Mouse (Mus musculus) midbrain, embryonic 10.5 days (tissue): ENCODE measurements around the gene Ablim1. TPM values are rescaled to one million over a fixed set of nuclear protein-coding genes. Genes with fewer than 3 reads are reported as not detected.

ENCODE experiments used
- DNase-seq: peaks from one replicate; pipeline ENCODE4 v3.0.0-alpha.2; 2017; ENCODE audit warnings: low spot score
- H3K27ac ChIP-seq: fragments of 300-500 bp; sonication (generic); replicated peaks from 2 replicates; pipeline ENCODE4 v1.5.1; 2016; ENCODE audit warnings: mild to moderate bottlenecking
- H3K27me3 ChIP-seq: fragments of 300-500 bp; sonication (generic); 2 replicates; pipeline ENCODE4 v1.6.1; 2016; ENCODE audit warnings: low read depth, mild to moderate bottlenecking; ENCODE audit not compliant: poor library complexity, severe bottlenecking
- H3K36me3 ChIP-seq: fragments of 300-500 bp; sonication (generic); 2 replicates; pipeline ENCODE4 v1.6.1; 2016; ENCODE audit warnings: mild to moderate bottlenecking, moderate library complexity
- H3K4me1 ChIP-seq: fragments of 300-500 bp; sonication (generic); 2 replicates; pipeline ENCODE4 v1.6.1; 2016
- H3K4me3 ChIP-seq: fragments of 300-500 bp; sonication (generic); 2 replicates; pipeline ENCODE4 v1.5.1; 2016; ENCODE audit warnings: mild to moderate bottlenecking, moderate library complexity
- H3K9me3 ChIP-seq: fragments of 300-500 bp; sonication (generic); replicated peaks from 2 replicates; pipeline ENCODE4 v1.6.1; 2016; ENCODE audit warnings: mild to moderate bottlenecking
- WGBS: fragments of 180-500 bp; shearing (Covaris S2); methylation state at CpG from one replicate; pipeline ENCODE4 v1.1.7; 2016; 5-methylcytosine and 5-hydroxymethylcytosine counted together
- polyA plus RNA-seq: library from polyadenylated mRNA; unstranded; fragments of >200 nt; fragmentation: Nextera tagmentation; extraction: Ambion mirVana; gene quantifications from 2 replicates; pipeline ENCODE4 v1.2.1, GENCODE M21; 2016

The Ablim1 gene
- polyA plus RNA-seq, 1 experiment from 2014 or later = 17.8 TPM

DNA sequence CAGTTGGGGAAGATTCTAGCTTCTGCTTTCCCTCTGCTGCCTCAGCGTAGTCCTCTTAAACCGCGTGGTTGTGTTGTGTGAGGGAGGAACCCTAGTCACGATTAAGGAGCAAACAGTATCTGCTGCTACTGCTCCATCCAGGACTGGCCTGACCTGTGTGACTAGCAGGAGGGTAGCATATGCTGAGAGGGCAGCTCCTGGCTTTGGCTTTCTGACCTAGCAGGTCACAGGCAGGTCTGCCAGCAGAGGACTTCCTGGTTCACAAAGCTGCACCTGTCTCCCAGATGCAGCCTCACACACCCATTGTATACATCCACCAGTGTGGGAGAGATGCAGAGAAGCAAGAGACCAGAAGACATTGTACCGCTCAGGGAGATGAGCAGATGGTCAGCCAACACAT is 116.7 kb downstream of the Ablim1 start:
- peak overlapping the region; percentile 61 for H3K27ac ChIP-seq

GRCm38 (mm10) chr19:57197043-57197817 is 117.5 kb downstream of the Ablim1 start:
- WGBS = 3% methylated on average over 37 of the region's 37 CpGs
- peak overlapping the region; percentile 61 for H3K4me3 ChIP-seq
- peak; percentile 59 for DNase-seq
- H3K27me3 ChIP-seq = peaks cover 43% of the 10 kb centered on the region
- H3K27ac ChIP-seq = peak overlapping the region; percentile 70
- H3K9me3 ChIP-seq = no peaks in the 10 kb centered on the region
- peaks cover 49% of the 10 kb centered on the region for H3K4me1 ChIP-seq
- no peaks in the 10 kb centered on the region for H3K36me3 ChIP-seq

More for the DNA sequence above, 116.7 kb downstream of the Ablim1 start:
- Histone ChIP-seq H3K27me3 (peaks cover 43% of the 10 kb centered on the region), H3K4me1 (peaks cover 49% of the 10 kb centered on the region), H3K36me3 (no peaks in the 10 kb centered on the region), H3K9me3 (no peaks in the 10 kb centered on the region), H3K4me3 (no peak overlapping the region)
- WGBS = 58% methylated on average over 5 of the region's 5 CpGs
- DNase-seq = no peak

DNA sequence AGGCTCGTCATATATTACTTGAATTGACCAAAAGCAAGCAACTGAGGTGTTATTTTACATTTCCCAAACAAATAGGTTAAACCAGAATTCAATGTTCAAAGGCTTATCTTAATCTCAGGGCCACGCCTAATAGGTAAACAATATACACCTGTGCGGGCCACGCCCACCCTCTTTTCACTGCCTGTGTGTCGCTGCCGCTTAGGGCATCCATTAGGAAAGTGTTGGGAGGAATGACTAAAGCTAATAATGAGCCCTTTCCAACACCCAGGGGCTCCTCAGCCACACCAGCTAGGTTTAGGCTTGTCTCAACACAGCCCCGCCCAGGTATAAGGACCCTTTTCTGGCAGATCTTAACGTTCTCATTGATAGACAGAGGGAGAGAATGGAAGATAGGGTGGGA is 118.1 kb downstream of the Ablim1 start:
- peaks cover 49% of the 10 kb centered on the region for H3K4me1 ChIP-seq
- WGBS = 48% methylated on average over 8 of the region's 8 CpGs
- no peak for DNase-seq
- peaks cover 43% of the 10 kb centered on the region for H3K27me3 ChIP-seq
- H3K27ac ChIP-seq = no peak overlapping the region
- H3K36me3 ChIP-seq = no peaks in the 10 kb centered on the region
- no peaks in the 10 kb centered on the region for H3K9me3 ChIP-seq
- H3K4me3 ChIP-seq = peak overlapping the region; percentile 61

GRCm38 (mm10) chr19:57195169-57195930 is 119.4 kb downstream of the Ablim1 start:
- H3K4me1 ChIP-seq = peaks cover 42% of the 10 kb centered on the region
- peaks cover 43% of the 10 kb centered on the region for H3K27me3 ChIP-seq
- WGBS = 89% methylated on average over 11 of the region's 11 CpGs
- no peak overlapping the region for H3K27ac ChIP-seq
- H3K36me3 ChIP-seq = no peaks in the 10 kb centered on the region
- no peak overlapping the region for H3K4me3 ChIP-seq
- H3K9me3 ChIP-seq = no peaks in the 10 kb centered on the region
- no peak for DNase-seq

- H3K27me3 ChIP-seq = peaks cover 42% of the 10 kb centered on the region
- H3K36me3 ChIP-seq = no peaks in the 10 kb centered on the region
- peaks cover 28% of the 10 kb centered on the region for H3K4me1 ChIP-seq
- H3K4me3 ChIP-seq = no peak overlapping the region
- H3K27ac ChIP-seq = no peak overlapping the region
- WGBS = 90% methylated on average over 6 of the region's 6 CpGs
- no peaks in the 10 kb centered on the region for H3K9me3 ChIP-seq
- DNase-seq = peak; percentile 26
Measured at GRCm38 (mm10) chr19:57193958-57194357, 120.8 kb downstream of the Ablim1 start.

DNA sequence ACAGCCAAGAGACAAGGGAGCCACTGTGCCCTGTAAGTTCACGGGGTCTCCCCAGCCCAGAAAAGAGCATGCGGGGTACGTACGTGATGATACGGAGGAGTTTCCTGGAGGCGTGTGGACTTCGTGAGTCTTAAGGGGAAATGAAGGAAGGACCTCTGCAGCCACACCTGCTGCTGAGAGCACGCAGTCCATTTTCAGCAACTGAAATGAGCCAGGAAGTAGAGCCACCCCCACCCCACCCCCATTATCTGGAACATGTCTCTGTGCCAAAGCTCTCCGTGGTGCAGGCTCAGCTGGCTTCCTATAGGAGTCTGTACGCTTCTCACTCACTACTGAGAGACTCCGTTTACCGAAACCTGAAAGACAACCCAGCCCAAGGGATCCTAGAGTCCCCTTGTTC is 121.3 kb downstream of the Ablim1 start:
- H3K27ac ChIP-seq = no peak overlapping the region
- H3K4me1 ChIP-seq = peaks cover 23% of the 10 kb centered on the region
- H3K4me3 ChIP-seq = no peak overlapping the region
- H3K9me3 ChIP-seq = no peaks in the 10 kb centered on the region
- 94% methylated on average over 12 of the region's 12 CpGs for WGBS
- peaks cover 37% of the 10 kb centered on the region for H3K27me3 ChIP-seq
- no peaks in the 10 kb centered on the region for H3K36me3 ChIP-seq
- no peak for DNase-seq

DNA sequence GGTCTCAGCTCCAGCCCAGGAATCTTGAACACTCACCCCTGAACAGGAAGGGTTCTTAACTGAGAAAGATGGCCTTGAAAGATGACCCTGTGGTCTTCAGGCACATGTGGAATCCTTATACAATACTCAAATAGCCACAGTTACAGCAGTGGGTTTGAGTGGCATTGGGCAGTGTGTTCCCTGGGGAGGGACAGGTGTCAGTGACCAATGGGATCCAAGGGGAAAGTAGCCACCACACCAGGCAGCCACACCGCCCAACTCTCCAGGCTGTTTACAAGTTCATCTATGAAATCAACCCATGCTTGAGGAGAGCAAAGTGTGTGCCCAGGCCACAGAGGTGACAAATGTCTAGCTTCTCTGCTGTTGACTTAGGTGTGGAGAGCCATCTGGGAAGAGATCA is 123.6 kb downstream of the Ablim1 start:
- peaks cover 17% of the 10 kb centered on the region for H3K27me3 ChIP-seq
- H3K36me3 ChIP-seq = no peaks in the 10 kb centered on the region
- peaks cover 1% of the 10 kb centered on the region; the same call in 1 of the 2 replicates for H3K4me1 ChIP-seq
- H3K27ac ChIP-seq = no peak overlapping the region
- WGBS = 84% methylated on average over 1 of the region's 1 CpGs
- H3K4me3 ChIP-seq = no peak overlapping the region
- DNase-seq = no peak
- H3K9me3 ChIP-seq = no peaks in the 10 kb centered on the region

GRCm38 (mm10) chr19:57189427-57189826 is 125.3 kb downstream of the Ablim1 start:
- no peak for DNase-seq
- H3K27me3 ChIP-seq = no peaks in the 10 kb centered on the region
- no peaks in the 10 kb centered on the region for H3K9me3 ChIP-seq
- H3K4me3 ChIP-seq = no peak overlapping the region
- WGBS = 88% methylated on average over 5 of the region's 5 CpGs
- no peak overlapping the region for H3K27ac ChIP-seq
- no peaks in the 10 kb centered on the region for H3K36me3 ChIP-seq
- H3K4me1 ChIP-seq = no peaks in the 10 kb centered on the region

GRCm38 (mm10) chr19:57188553-57188952 is 126.2 kb downstream of the Ablim1 start:
- WGBS = 86% methylated on average over 4 of the region's 4 CpGs
- Histone ChIP-seq H3K27ac (no peak overlapping the region), H3K27me3 (no peaks in the 10 kb centered on the region), H3K4me3 (no peak overlapping the region), H3K36me3 (no peaks in the 10 kb centered on the region), H3K4me1 (no peaks in the 10 kb centered on the region), H3K9me3 (no peaks in the 10 kb centered on the region)
- DNase-seq = no peak

DNA sequence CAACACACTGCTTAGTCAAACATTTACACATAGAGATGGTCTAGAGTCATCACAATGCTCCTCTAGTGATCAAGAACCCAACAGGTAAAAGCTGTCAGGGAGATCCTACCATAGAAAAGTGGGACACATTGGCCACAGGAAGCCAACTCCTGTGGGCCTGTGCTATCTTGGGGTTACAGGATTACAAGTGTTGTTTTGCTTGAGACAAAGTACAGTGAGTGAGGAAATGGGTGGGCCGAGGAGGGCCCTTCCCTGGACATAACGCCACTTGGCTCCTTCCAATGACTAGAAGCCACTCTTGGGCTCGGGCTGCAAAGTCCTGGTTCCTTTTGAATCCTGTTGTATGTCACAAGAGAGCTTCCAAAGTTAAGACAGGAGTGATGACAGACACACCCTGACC is 129.7 kb downstream of the Ablim1 start:
- no peak for DNase-seq
- Histone ChIP-seq H3K4me3 (no peak overlapping the region), H3K4me1 (no peaks in the 10 kb centered on the region), H3K9me3 (no peaks in the 10 kb centered on the region), H3K27me3 (no peaks in the 10 kb centered on the region), H3K36me3 (no peaks in the 10 kb centered on the region), H3K27ac (no peak overlapping the region)
- 91% methylated on average over 3 of the region's 3 CpGs for WGBS

DNA sequence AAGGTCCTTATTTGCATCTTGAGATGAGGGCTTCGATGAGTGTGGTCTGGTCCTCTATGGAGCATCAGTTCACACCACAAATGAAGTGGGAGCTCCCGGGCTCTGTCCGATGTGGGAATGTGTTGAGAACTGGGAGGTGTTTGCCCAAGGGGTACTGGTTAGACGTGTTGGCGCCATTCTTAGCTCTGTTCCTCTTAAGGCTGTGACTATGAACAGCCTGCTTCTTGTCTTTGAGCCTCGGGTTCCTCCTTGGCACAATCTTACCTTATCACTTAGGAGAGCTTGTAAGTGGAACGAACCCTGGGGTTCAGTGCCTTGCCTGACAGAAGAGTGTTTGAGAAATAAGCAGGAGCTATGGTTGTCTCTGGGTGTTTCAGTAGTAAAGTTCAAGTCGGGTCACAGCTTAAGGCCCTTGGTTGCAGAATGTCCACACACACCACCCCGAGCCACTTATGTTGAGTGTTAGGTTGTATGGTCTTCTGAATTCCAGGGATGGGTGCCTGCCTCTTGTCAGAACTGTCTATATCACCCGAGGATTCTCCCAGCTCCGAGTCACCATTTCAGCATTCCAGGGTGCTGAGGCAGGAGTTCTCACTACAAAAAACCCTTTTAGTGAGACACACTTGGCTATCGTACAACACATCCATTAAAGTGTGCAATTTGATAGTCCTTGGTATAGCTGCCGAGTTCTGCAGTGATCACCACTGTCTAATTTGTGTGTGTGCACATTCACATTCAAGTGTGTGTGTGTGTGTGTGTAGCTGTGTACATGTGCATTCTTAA is 131.6 kb downstream of the Ablim1 start:
- H3K27ac ChIP-seq = no peak overlapping the region
- H3K27me3 ChIP-seq = no peaks in the 10 kb centered on the region
- H3K4me1 ChIP-seq = no peaks in the 10 kb centered on the region
- H3K9me3 ChIP-seq = no peaks in the 10 kb centered on the region
- WGBS = 91% methylated on average over 13 of the region's 13 CpGs
- DNase-seq = no peak
- no peaks in the 10 kb centered on the region for H3K36me3 ChIP-seq
- no peak overlapping the region for H3K4me3 ChIP-seq

DNA sequence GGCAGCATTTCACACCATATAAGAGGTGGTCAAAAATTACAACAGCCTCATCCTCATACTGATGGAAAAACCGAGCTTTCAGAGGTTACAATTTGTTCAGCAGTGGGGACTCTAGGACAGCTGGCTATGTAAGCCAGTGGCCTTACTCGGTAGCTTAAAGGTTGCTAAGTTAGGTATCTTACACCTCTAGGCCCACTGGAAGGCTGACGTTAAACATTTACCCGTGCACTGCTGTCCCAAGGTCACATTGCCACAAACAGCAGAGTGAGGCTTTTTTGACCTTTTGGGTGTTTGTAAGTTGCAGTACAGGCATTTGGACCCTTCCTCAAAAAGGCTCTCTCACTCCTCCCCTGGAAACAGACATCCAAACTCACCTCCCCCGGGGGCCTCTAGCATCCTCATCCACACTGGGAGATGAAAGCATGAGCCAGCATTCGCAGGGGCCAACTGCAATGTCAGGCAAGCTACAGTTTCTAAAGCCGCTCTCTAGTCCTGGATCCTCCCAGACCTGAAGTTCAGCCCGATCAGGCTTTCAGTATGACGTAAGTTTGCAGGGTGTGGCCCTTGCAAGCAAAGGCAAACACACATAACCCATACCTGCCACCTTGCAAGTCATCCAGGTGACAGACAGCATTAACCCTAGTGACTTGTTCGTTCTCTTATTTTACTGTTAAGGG is 132.7 kb downstream of the Ablim1 start:
- 89% methylated on average over 10 of the region's 10 CpGs for WGBS
- no peaks in the 10 kb centered on the region for H3K27me3 ChIP-seq
- no peaks in the 10 kb centered on the region for H3K9me3 ChIP-seq
- no peak overlapping the region for H3K27ac ChIP-seq
- DNase-seq = no peak
- H3K4me3 ChIP-seq = no peak overlapping the region
- H3K36me3 ChIP-seq = no peaks in the 10 kb centered on the region
- H3K4me1 ChIP-seq = 0 out of 2 replicates have a peak, but pooled peaks cover 4% of the 10 kb centered on the region
